Mouse (Mus musculus) MEL (cell line): Measurements from ENCODE around the gene Ltb4r2. TPM values are rescaled to one million over a fixed set of nuclear protein-coding genes. Genes with fewer than 3 reads are reported as not detected.

Experiments
- DNase-seq: peaks from one replicate; pipeline ENCODE4 v3.0.0; 2011; ENCODE audit warnings: low read depth, low spot score
- H3K27ac ChIP-seq: 2 replicates; pipeline ENCODE4 v1.5.1; 2012; ENCODE audit warnings: low read depth, mild to moderate bottlenecking, control low read depth, low read length, moderate library complexity; ENCODE audit not compliant: control insufficient read depth
- H3K27me3 ChIP-seq, 2 experiments: fragments of 150-350 bp in 1 of 2; sonication (generic) in 1 of 2; 2 replicates each; pipeline ENCODE4 v1.6.1; 2012; ENCODE audit warnings: low read length in 2 of 2, mild to moderate bottlenecking in 2 of 2, improper control_type of control experiment in 1 of 2, moderate library complexity in 1 of 2; ENCODE audit not compliant: insufficient read depth in 2 of 2, control insufficient read depth in 1 of 2
- H3K36me3 ChIP-seq, 2 experiments: 2 replicates each; pipeline ENCODE4 v1.6.1; 2012 to 2014; ENCODE audit warnings: low read length in 2 of 2, improper control_type of control experiment in 1 of 2, inconsistent platforms in 1 of 2, mild to moderate bottlenecking in 1 of 2; ENCODE audit not compliant: insufficient read depth in 2 of 2, control insufficient read depth in 1 of 2
- H3K4me1 ChIP-seq, 2 experiments: fragments of 150-350 bp in 1 of 2; sonication (generic) in 1 of 2; 2 replicates each; pipeline ENCODE4 v1.6.1; 2012; ENCODE audit warnings: low read length in 2 of 2, improper control_type of control experiment in 1 of 2, mild to moderate bottlenecking in 1 of 2; ENCODE audit not compliant: insufficient read depth in 2 of 2, control insufficient read depth in 1 of 2
- H3K4me3 ChIP-seq, 2 experiments: fragments of 150-350 bp in 1 of 2; sonication (generic) in 1 of 2; 2 replicates each; pipeline ENCODE4 v1.5.1; 2012; ENCODE audit warnings: low read depth in 2 of 2, low read length in 2 of 2, mild to moderate bottlenecking in 2 of 2, moderate library complexity in 2 of 2, control low read depth in 1 of 2, improper control_type of control experiment in 1 of 2; ENCODE audit not compliant: control insufficient read depth in 1 of 2, insufficient read depth in 1 of 2
- H3K79me2 ChIP-seq: 2 replicates; pipeline ENCODE4 v1.6.1; 2012; ENCODE audit warnings: mild to moderate bottlenecking, low read length, moderate library complexity; ENCODE audit not compliant: control insufficient read depth, poor library complexity, insufficient read depth
- H3K9ac ChIP-seq: 2 replicates; pipeline ENCODE4 v1.6.1; 2012; ENCODE audit warnings: low read depth, mild to moderate bottlenecking, control low read depth, low read length, moderate library complexity; ENCODE audit not compliant: control insufficient read depth, poor library complexity, severe bottlenecking
- H3K9me3 ChIP-seq: fragments of 150-350 bp; sonication (generic); replicated peaks from 2 replicates; pipeline ENCODE4 v1.6.1; 2012; ENCODE audit warnings: mild to moderate bottlenecking, low read length, improper control_type of control experiment, moderate library complexity; ENCODE audit not compliant: insufficient read depth
- BHLHE40 ChIP-seq: IDR thresholded peaks from 2 replicates; pipeline ENCODE4 v1.6.1; 2012; ENCODE audit warnings: low read depth, mild to moderate bottlenecking, inconsistent platforms, low read length, improper control_type of control experiment, borderline replicate concordance
- CHD1 ChIP-seq: IDR thresholded peaks from 2 replicates; pipeline ENCODE4 v1.6.1; 2012; ENCODE audit warnings: low read depth, mild to moderate bottlenecking, inconsistent platforms, low read length, improper control_type of control experiment
- CTCF ChIP-seq, 3 experiments: IDR thresholded peaks in 2 of 3; conservative IDR thresholded peaks in 1 of 3; 2 replicates each; pipeline ENCODE4 v1.5.1; 2011 to 2012; ENCODE audit warnings: low read length in 3 of 3, low read depth in 2 of 3, mild to moderate bottlenecking in 2 of 3, improper control_type of control experiment in 1 of 3, inconsistent platforms in 1 of 3, mixed read lengths in 1 of 3, moderate library complexity in 1 of 3; ENCODE audit not compliant: control insufficient read depth in 1 of 3, insufficient read depth in 1 of 3, poor library complexity in 1 of 3, severe bottlenecking in 1 of 3
- E2F4 ChIP-seq: IDR thresholded peaks from 2 replicates; pipeline ENCODE4 v1.6.1; 2011; ENCODE audit warnings: low read depth, low read length, improper control_type of control experiment, borderline replicate concordance
- ELF1 ChIP-seq: IDR thresholded peaks from 2 replicates; pipeline ENCODE4 v1.6.1; 2014; ENCODE audit warnings: low read depth, mild to moderate bottlenecking, inconsistent platforms, low read length, improper control_type of control experiment, moderate library complexity
- ETS1 ChIP-seq: IDR thresholded peaks from 2 replicates; pipeline ENCODE4 v1.6.1; 2012; ENCODE audit warnings: low read depth, mild to moderate bottlenecking, inconsistent platforms, low read length, improper control_type of control experiment, moderate library complexity
- GABPA ChIP-seq: IDR thresholded peaks from 2 replicates; pipeline ENCODE4 v1.6.1; 2012; ENCODE audit warnings: low read depth, mild to moderate bottlenecking, inconsistent platforms, low read length, improper control_type of control experiment, moderate library complexity
- GATA1 ChIP-seq: IDR thresholded peaks from 2 replicates; pipeline ENCODE4 v1.6.1; 2011; ENCODE audit warnings: low read depth, low read length, improper control_type of control experiment
- HCFC1 ChIP-seq: IDR thresholded peaks from 2 replicates; pipeline ENCODE4 v1.6.1; 2012; ENCODE audit warnings: low read depth, mild to moderate bottlenecking, inconsistent platforms, low read length, improper control_type of control experiment, moderate library complexity
- JUND ChIP-seq: IDR thresholded peaks from 2 replicates; pipeline ENCODE4 v1.6.1; 2011; ENCODE audit warnings: low read depth, mild to moderate bottlenecking, improper control_type of control experiment, low read length
- KAT2A ChIP-seq: conservative IDR thresholded peaks from 2 replicates; pipeline ENCODE4 v1.6.1; 2012; ENCODE audit warnings: low read depth, low read length, improper control_type of control experiment, inconsistent platforms
- MAFK ChIP-seq: IDR thresholded peaks from 2 replicates; pipeline ENCODE4 v1.6.1; 2011; ENCODE audit warnings: low read depth, mild to moderate bottlenecking, low read length, improper control_type of control experiment, borderline replicate concordance
- MAX ChIP-seq: IDR thresholded peaks from 2 replicates; pipeline ENCODE4 v1.6.1; 2011; ENCODE audit warnings: low read length, improper control_type of control experiment
- MAZ ChIP-seq: IDR thresholded peaks from 2 replicates; pipeline ENCODE4 v1.6.1; 2012; ENCODE audit warnings: low read depth, mild to moderate bottlenecking, inconsistent platforms, low read length, improper control_type of control experiment
- MEF2A ChIP-seq: IDR thresholded peaks from 2 replicates; pipeline ENCODE4 v1.6.1; 2014; ENCODE audit warnings: low read depth, mild to moderate bottlenecking, inconsistent platforms, low read length, improper control_type of control experiment; ENCODE audit not compliant: poor library complexity, insufficient replicate concordance, severe bottlenecking; ENCODE audit errors: extremely low read depth
- MYB ChIP-seq: IDR thresholded peaks from 2 replicates; pipeline ENCODE4 v1.6.1; 2011; ENCODE audit warnings: mild to moderate bottlenecking, low read depth, low read length, improper control_type of control experiment
- MYC ChIP-seq: IDR thresholded peaks from 2 replicates; pipeline ENCODE4 v1.6.1; 2011; ENCODE audit warnings: low read depth, mild to moderate bottlenecking, low read length, improper control_type of control experiment, moderate library complexity
- NELFE ChIP-seq: IDR thresholded peaks from 2 replicates; pipeline ENCODE4 v1.6.1; 2011; ENCODE audit warnings: low read depth, low read length, improper control_type of control experiment
- NRF1 ChIP-seq: IDR thresholded peaks from 2 replicates; pipeline ENCODE4 v1.6.1; 2014; ENCODE audit warnings: low read depth, mild to moderate bottlenecking, inconsistent platforms, low read length, improper control_type of control experiment, moderate library complexity; ENCODE audit not compliant: poor library complexity, insufficient read depth, severe bottlenecking
- POLR2A ChIP-seq, 2 experiments: IDR thresholded peaks; 2 replicates each; pipeline ENCODE4 v1.6.1; 2011 to 2012; ENCODE audit warnings: low read length in 2 of 2, mild to moderate bottlenecking in 2 of 2, control low read depth in 1 of 2, improper control_type of control experiment in 1 of 2, low read depth in 1 of 2, moderate library complexity in 1 of 2; ENCODE audit not compliant: control insufficient read depth in 1 of 2, insufficient read depth in 1 of 2, poor library complexity in 1 of 2
- RAD21 ChIP-seq: IDR thresholded peaks from 2 replicates; pipeline ENCODE4 v1.6.1; 2011; ENCODE audit warnings: mild to moderate bottlenecking, low read depth, low read length, improper control_type of control experiment
- SIN3A ChIP-seq: IDR thresholded peaks from 2 replicates; pipeline ENCODE4 v1.6.1; 2012; ENCODE audit warnings: low read length, improper control_type of control experiment, inconsistent platforms
- TAL1 ChIP-seq: IDR thresholded peaks from 2 replicates; pipeline ENCODE4 v1.6.1; 2012; ENCODE audit warnings: mild to moderate bottlenecking, inconsistent platforms, low read length, moderate library complexity, mixed read lengths
- TBP ChIP-seq: IDR thresholded peaks from 2 replicates; pipeline ENCODE4 v1.8.0; 2011; ENCODE audit warnings: low read depth, low read length, improper control_type of control experiment
- UBTF ChIP-seq: IDR thresholded peaks from 2 replicates; pipeline ENCODE4 v1.6.1; 2012; ENCODE audit warnings: low read depth, mild to moderate bottlenecking, inconsistent platforms, low read length, improper control_type of control experiment, moderate library complexity, borderline replicate concordance; ENCODE audit not compliant: insufficient read depth
- ZC3H11A ChIP-seq: IDR thresholded peaks from 2 replicates; pipeline ENCODE4 v1.6.1; 2012; ENCODE audit warnings: low read depth, mild to moderate bottlenecking, inconsistent platforms, low read length, improper control_type of control experiment
- ZKSCAN1 ChIP-seq: IDR thresholded peaks from 2 replicates; pipeline ENCODE4 v1.6.1; 2012; ENCODE audit warnings: low read depth, mild to moderate bottlenecking, inconsistent platforms, low read length, improper control_type of control experiment, moderate library complexity
- ZMIZ1 ChIP-seq: IDR thresholded peaks from 2 replicates; pipeline ENCODE4 v1.6.1; 2012; ENCODE audit warnings: low read depth, mild to moderate bottlenecking, inconsistent platforms, low read length, improper control_type of control experiment, moderate library complexity
- ZNF384 ChIP-seq: IDR thresholded peaks from 2 replicates; pipeline ENCODE4 v1.6.1; 2012; ENCODE audit warnings: low read depth, mild to moderate bottlenecking, inconsistent platforms, low read length, improper control_type of control experiment
- polyA plus RNA-seq, 2 experiments: library from polyadenylated mRNA; stranded (reverse) in 1 of 2; unstranded in 1 of 2; fragments of >175 nt in 1 of 2; fragments of >200 nt in 1 of 2; gene quantifications; 2 replicates each; pipeline versions ENCODE4 v1.2.1 to v1.2.4; 2012; ENCODE audit warnings: low replicate concordance in 2 of 2, low read depth in 1 of 2; ENCODE audit not compliant: insufficient read length in 2 of 2, insufficient read depth in 1 of 2, missing spikeins in 1 of 2
- total RNA-seq: library from RNA; depleted of rRNA; stranded (reverse); fragments of 300-350 nt; gene quantifications from 2 replicates; pipeline ENCODE4 v1.2.3, GENCODE M21; 2012

Gene Ltb4r2
- total and polyA plus RNA-seq, 3 experiments = 0.19 to 0.52 TPM; not detected in 1

- H3K27ac ChIP-seq = no peak overlapping the region
- peaks cover 0 to 14% of the 10 kb centered on the region in 2 experiments; a peak in 2 of 4 replicates for H3K36me3 ChIP-seq
- peak overlapping the region; percentile 83 for H3K9ac ChIP-seq
- no peak for TF ChIP-seq CHD1
- TF ChIP-seq RAD21 = no peak
- no peak for TF ChIP-seq CTCF (IDR thresholded peaks at IDR 0.05 in 2 of 3, conservative IDR thresholded peaks at IDR 0.05 in 1 of 3; ENCODE audit: control insufficient read depth in 1 of 3, insufficient read depth in 1 of 3, low read depth in 2 of 3, low read length in 3 of 3, poor library complexity in 1 of 3, severe bottlenecking in 1 of 3)
- TF ChIP-seq JUND = no peak
- no peak for TF ChIP-seq NELFE
- no peak for TF ChIP-seq ZNF384
- TF ChIP-seq HCFC1 = no peak
- TF ChIP-seq ZMIZ1 = no peak
- no peak for TF ChIP-seq KAT2A
- TF ChIP-seq MEF2A = no peak
- no peak for TF ChIP-seq TBP
- no peak for TF ChIP-seq TAL1
- TF ChIP-seq, all 39 proteins: peak for 0
- no peak for DNase-seq
- H3K4me1 ChIP-seq = peaks cover 11 to 12% of the 10 kb centered on the region in 2 experiments
- no peaks in the 10 kb centered on the region for H3K9me3 ChIP-seq
- peak overlapping the region; percentile 84 to 90; a peak in 3 of 4 replicates for H3K4me3 ChIP-seq
- peaks cover 2% of the 10 kb centered on the region; the same call in 1 of the 2 replicates for H3K79me2 ChIP-seq
- H3K27me3 ChIP-seq = no peaks in the 10 kb centered on the region
These were observed 40.2 kb upstream of the Ltb4r2 start for GRCm38 (mm10) chr14:55721076-55721475.

- H3K36me3 ChIP-seq = peaks cover 0 to 14% of the 10 kb centered on the region in 2 experiments; a peak in 2 of 4 replicates
- H3K9me3 ChIP-seq = no peaks in the 10 kb centered on the region
- peak within 1 kb of the TSS; percentile 84 to 90 for H3K4me3 ChIP-seq
- peak within 1 kb of the TSS; percentile 83 for H3K9ac ChIP-seq
- H3K4me1 ChIP-seq = peaks cover 11 to 12% of the 10 kb centered on the region in 2 experiments
- H3K27ac ChIP-seq = peak within 1 kb of the TSS; percentile 88
- H3K79me2 ChIP-seq = peaks cover 2% of the 10 kb centered on the region; the same call in 1 of the 2 replicates
- peak; percentile 97 for DNase-seq
- H3K27me3 ChIP-seq = no peaks in the 10 kb centered on the region
- TF ChIP-seq KAT2A (no peak), CTCF (IDR thresholded peaks at IDR 0.05 in 2 of 3, conservative IDR thresholded peaks at IDR 0.05 in 1 of 3; ENCODE audit: control insufficient read depth in 1 of 3, insufficient read depth in 1 of 3, low read depth in 2 of 3, low read length in 3 of 3, poor library complexity in 1 of 3, severe bottlenecking in 1 of 3) (peak; percentile 73 to 95 (median 92)), MYB (no peak), POLR2A (IDR thresholded peaks at IDR 0.05; ENCODE audit: control insufficient read depth in 1 of 2, insufficient read depth in 1 of 2, low read depth in 1 of 2, low read length in 2 of 2, poor library complexity in 1 of 2) (peak; percentile 62 to 76; a peak in 3 of 4 replicates), GATA1 (no peak), ZC3H11A (no peak), MAFK (no peak), E2F4 (no peak), TAL1 (no peak), MAZ (peak; percentile 91), MYC (peak; percentile 62), SIN3A (peak; percentile 85), NRF1 (no peak), NELFE (peak; percentile 60), ELF1 (peak; percentile 81), CHD1 (no peak), MAX (peak; percentile 51; the same call in 1 of the 2 replicates), ETS1 (peak; percentile 64; the same call in 1 of the 2 replicates), UBTF (no peak), ZKSCAN1 (no peak), BHLHE40 (no peak), GABPA (peak; percentile 75; the same call in 1 of the 2 replicates), ZMIZ1 (peak; percentile 50; the same call in 1 of the 2 replicates)
These were observed 39.4 kb upstream of the Ltb4r2 start, which contains the start of gene Rabggta for GRCm38 (mm10) chr14:55721700-55722437. Rabggta (minus strand) TSS chr14:55722263.
